Mouse (Mus musculus): ENCODE measurements around the gene Nploc4. TPM values are rescaled to one million over a fixed set of nuclear protein-coding genes. Genes with fewer than 3 reads are reported as not detected.

Nploc4 gene
- polyA plus RNA-seq, 1 experiment from 2014 or later: 36.3 TPM

GRCm38 (mm10) chr11:120377337-120377736 is 60.2 kb downstream of the Nploc4 start:
- H3K27me3 ChIP-seq: no peaks in the 10 kb centered on the region
- H3K9ac ChIP-seq: peak overlapping the region; percentile 85
- peak overlapping the region; percentile 85 for H3K4me3 ChIP-seq (replicated peaks)
- peaks cover 30% of the 10 kb centered on the region for H3K4me1 ChIP-seq
- peak overlapping the region; percentile 94 for H3K4me2 ChIP-seq (replicated peaks)
- no peaks in the 10 kb centered on the region for H3K9me3 ChIP-seq (replicated peaks)
- 54% methylated on average over 10 of the region's 10 CpGs for whole genome bisulfite sequencing
- ATAC-seq (ENCODE audit: insufficient number of reproducible peaks, low FRiP score, low TSS enrichment, low read depth): no peak
- H3K27ac ChIP-seq (replicated peaks): no peak overlapping the region
- H3K36me3 ChIP-seq: peaks cover 65% of the 10 kb centered on the region

- H3K36me3 ChIP-seq: peaks cover 65% of the 10 kb centered on the region
- peak overlapping the region; percentile 85; the same call in 1 of the 2 replicates for H3K4me3 ChIP-seq (replicated peaks)
Measured at GRCm38 (mm10) chr11:120376302-120377160, 61.0 kb downstream of the Nploc4 start.

GRCm38 (mm10) chr11:120375324-120375723 is 62.2 kb downstream of the Nploc4 start:
- no peaks in the 10 kb centered on the region for H3K9me3 ChIP-seq (replicated peaks)
- 90% methylated on average over 10 of the region's 10 CpGs for WGBS

More at GRCm38 (mm10) chr11:120376302-120377160, 61.0 kb downstream of the Nploc4 start:
- Histone ChIP-seq H3K27me3 (no peaks in the 10 kb centered on the region), H3K27ac (replicated peaks) (no peak overlapping the region), H3K9me3 (replicated peaks) (no peaks in the 10 kb centered on the region), H3K9ac (peak overlapping the region; percentile 85; the same call in 1 of the 2 replicates), H3K4me1 (peaks cover 30% of the 10 kb centered on the region), H3K4me2 (replicated peaks) (no peak overlapping the region)
- WGBS: 89% methylated on average over 17 of the region's 17 CpGs
- ATAC-seq (ENCODE audit: insufficient number of reproducible peaks, low FRiP score, low TSS enrichment, low read depth): no peak

GRCm38 (mm10) chr11:120373820-120374586 is 63.5 kb downstream of the Nploc4 start:
- Histone ChIP-seq H3K9me3 (replicated peaks) (no peaks in the 10 kb centered on the region), H3K4me1 (peaks cover 31% of the 10 kb centered on the region), H3K27me3 (no peaks in the 10 kb centered on the region), H3K4me2 (replicated peaks) (no peak overlapping the region), H3K9ac (no peak overlapping the region), H3K27ac (replicated peaks) (no peak overlapping the region), H3K36me3 (peaks cover 71% of the 10 kb centered on the region), H3K4me3 (replicated peaks) (no peak overlapping the region)
- 83% methylated on average over 23 of the region's 23 CpGs for WGBS
- ATAC-seq (ENCODE audit: insufficient number of reproducible peaks, low FRiP score, low TSS enrichment, low read depth): no peak

More at GRCm38 (mm10) chr11:120375324-120375723, 62.2 kb downstream of the Nploc4 start:
- Histone ChIP-seq H3K4me1 (peaks cover 30% of the 10 kb centered on the region), H3K36me3 (peaks cover 66% of the 10 kb centered on the region), H3K27me3 (no peaks in the 10 kb centered on the region), H3K4me2 (replicated peaks) (no peak overlapping the region), H3K27ac (replicated peaks) (no peak overlapping the region), H3K9ac (no peak overlapping the region), H3K4me3 (replicated peaks) (no peak overlapping the region)
- ATAC-seq (ENCODE audit: insufficient number of reproducible peaks, low FRiP score, low TSS enrichment, low read depth): no peak

GRCm38 (mm10) chr11:120373025-120373424 is 64.5 kb downstream of the Nploc4 start:
- Histone ChIP-seq H3K9ac (no peak overlapping the region), H3K27ac (replicated peaks) (no peak overlapping the region), H3K36me3 (peaks cover 76% of the 10 kb centered on the region), H3K4me1 (peaks cover 26% of the 10 kb centered on the region), H3K27me3 (no peaks in the 10 kb centered on the region), H3K4me2 (replicated peaks) (no peak overlapping the region), H3K9me3 (replicated peaks) (no peaks in the 10 kb centered on the region), H3K4me3 (replicated peaks) (no peak overlapping the region)
- WGBS: 64% methylated on average over 13 of the region's 13 CpGs
- no peak for ATAC-seq (ENCODE audit: insufficient number of reproducible peaks, low FRiP score, low TSS enrichment, low read depth)

GRCm38 (mm10) chr11:120369656-120370055 is 67.9 kb downstream of the Nploc4 start:
- WGBS: 31% methylated on average over 8 of the region's 8 CpGs
- Histone ChIP-seq H3K36me3 (peaks cover 55% of the 10 kb centered on the region), H3K4me3 (replicated peaks) (no peak overlapping the region), H3K4me1 (peaks cover 25% of the 10 kb centered on the region), H3K27me3 (no peaks in the 10 kb centered on the region), H3K4me2 (replicated peaks) (no peak overlapping the region), H3K9ac (0 out of 2 replicates have a peak overlapping the region, but pooled peaks have one; percentile 2), H3K9me3 (replicated peaks) (no peaks in the 10 kb centered on the region), H3K27ac (replicated peaks) (0 out of 2 replicates have a peak overlapping the region, but pooled peaks have one; percentile 8)
- 0 out of 2 replicates have a peak, but pooled peaks have one; percentile 49 for ATAC-seq (ENCODE audit: insufficient number of reproducible peaks, low FRiP score, low TSS enrichment, low read depth)

- 35% methylated on average over 7 of the region's 7 CpGs for WGBS
- H3K27ac ChIP-seq (replicated peaks): no peak overlapping the region
- peaks cover 29% of the 10 kb centered on the region for H3K36me3 ChIP-seq
- H3K9ac ChIP-seq: no peak overlapping the region
- ATAC-seq (ENCODE audit: insufficient number of reproducible peaks, low FRiP score, low TSS enrichment, low read depth): no peak
- H3K9me3 ChIP-seq (replicated peaks): no peaks in the 10 kb centered on the region
- peaks cover 19% of the 10 kb centered on the region; the same call in 1 of the 2 replicates for H3K4me1 ChIP-seq
- no peak overlapping the region for H3K4me2 ChIP-seq (replicated peaks)
- no peak overlapping the region for H3K4me3 ChIP-seq (replicated peaks)
- H3K27me3 ChIP-seq: no peaks in the 10 kb centered on the region
Measured at GRCm38 (mm10) chr11:120366443-120367027, 71.0 kb downstream of the Nploc4 start.

- Histone ChIP-seq H3K4me2 (replicated peaks) (no peak overlapping the region), H3K36me3 (no peaks in the 10 kb centered on the region), H3K27me3 (no peaks in the 10 kb centered on the region), H3K27ac (replicated peaks) (no peak overlapping the region), H3K4me1 (peaks cover 31% of the 10 kb centered on the region), H3K4me3 (replicated peaks) (no peak overlapping the region), H3K9ac (no peak overlapping the region), H3K9me3 (replicated peaks) (no peaks in the 10 kb centered on the region)
- no peak for ATAC-seq (ENCODE audit: insufficient number of reproducible peaks, low FRiP score, low TSS enrichment, low read depth)
- WGBS: 83% methylated on average over 6 of the region's 6 CpGs
Measured at GRCm38 (mm10) chr11:120362891-120363290, 74.6 kb downstream of the Nploc4 start.

GRCm38 (mm10) chr11:120361295-120361694 is 76.2 kb downstream of the Nploc4 start, which contains the start of gene Fscn2:
Gene Fscn2, plus strand, starts transcription at chr11:120361534.
- Histone ChIP-seq H3K27me3 (no peaks in the 10 kb centered on the region), H3K9ac (no peak within 1 kb of the TSS), H3K27ac (replicated peaks) (no peak within 1 kb of the TSS), H3K4me1 (peaks cover 33% of the 10 kb centered on the region), H3K36me3 (no peaks in the 10 kb centered on the region), H3K9me3 (replicated peaks) (no peaks in the 10 kb centered on the region), H3K4me2 (replicated peaks) (no peak within 1 kb of the TSS), H3K4me3 (replicated peaks) (no peak within 1 kb of the TSS)
- ATAC-seq (ENCODE audit: insufficient number of reproducible peaks, low FRiP score, low TSS enrichment, low read depth): no peak
- WGBS: 65% methylated on average over 10 of the region's 10 CpGs

GRCm38 (mm10) chr11:120360755-120361154 is 76.8 kb downstream of the Nploc4 start:
- H3K27me3 ChIP-seq: no peaks in the 10 kb centered on the region
- WGBS: 55% methylated on average over 5 of the region's 5 CpGs
- H3K27ac ChIP-seq (replicated peaks): no peak overlapping the region
- H3K9ac ChIP-seq: no peak overlapping the region
- H3K4me3 ChIP-seq (replicated peaks): no peak overlapping the region
- no peak for ATAC-seq (ENCODE audit: insufficient number of reproducible peaks, low FRiP score, low TSS enrichment, low read depth)
- H3K36me3 ChIP-seq: no peaks in the 10 kb centered on the region
- H3K4me2 ChIP-seq (replicated peaks): no peak overlapping the region
- peaks cover 30% of the 10 kb centered on the region for H3K4me1 ChIP-seq
- no peaks in the 10 kb centered on the region for H3K9me3 ChIP-seq (replicated peaks)

- Histone ChIP-seq H3K27me3 (no peaks in the 10 kb centered on the region), H3K36me3 (no peaks in the 10 kb centered on the region), H3K4me1 (peaks cover 28% of the 10 kb centered on the region), H3K27ac (replicated peaks) (no peak overlapping the region), H3K9me3 (replicated peaks) (no peaks in the 10 kb centered on the region), H3K4me2 (replicated peaks) (no peak overlapping the region), H3K9ac (no peak overlapping the region), H3K4me3 (replicated peaks) (no peak overlapping the region)
- ATAC-seq (ENCODE audit: insufficient number of reproducible peaks, low FRiP score, low TSS enrichment, low read depth): no peak
- WGBS: 41% methylated on average over 8 of the region's 8 CpGs
Measured at GRCm38 (mm10) chr11:120360062-120360461, 77.4 kb downstream of the Nploc4 start.

All from embryonic facial prominence, embryonic 15.5 days (tissue).